Mouse (Mus musculus): ENCODE data around the gene Kdm4c.

DNA sequence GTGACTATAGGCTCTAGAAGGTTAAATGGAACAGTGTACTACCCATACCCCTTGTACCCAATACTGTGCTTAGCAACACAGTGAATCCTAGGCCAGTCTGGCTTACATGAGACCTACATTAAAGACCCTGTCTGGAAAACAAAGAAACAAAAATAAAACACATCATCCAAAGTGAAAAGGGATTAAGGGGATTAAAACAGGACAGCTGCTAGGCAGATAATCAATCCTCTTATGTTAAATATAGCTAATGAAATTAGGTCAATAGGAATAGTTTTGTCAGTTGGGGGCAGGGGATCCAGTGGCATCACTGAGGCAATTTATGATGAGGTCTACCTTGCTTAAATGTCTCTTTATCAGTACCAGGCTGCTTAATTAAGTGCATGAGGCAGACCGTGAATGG, at the start of gene Kdm4c:
- no peak for TF ChIP-seq CTCF (conservative IDR thresholded peaks at IDR 0.05; ENCODE audit: insufficient read depth, insufficient read length, low read depth, low read length)
- TF ChIP-seq POLR2A (IDR thresholded peaks at IDR 0.05; ENCODE audit: low read depth, low read length), result no peak
